ENCODE assay signal across 1 mouse cellular context in the genomic region with DNA sequence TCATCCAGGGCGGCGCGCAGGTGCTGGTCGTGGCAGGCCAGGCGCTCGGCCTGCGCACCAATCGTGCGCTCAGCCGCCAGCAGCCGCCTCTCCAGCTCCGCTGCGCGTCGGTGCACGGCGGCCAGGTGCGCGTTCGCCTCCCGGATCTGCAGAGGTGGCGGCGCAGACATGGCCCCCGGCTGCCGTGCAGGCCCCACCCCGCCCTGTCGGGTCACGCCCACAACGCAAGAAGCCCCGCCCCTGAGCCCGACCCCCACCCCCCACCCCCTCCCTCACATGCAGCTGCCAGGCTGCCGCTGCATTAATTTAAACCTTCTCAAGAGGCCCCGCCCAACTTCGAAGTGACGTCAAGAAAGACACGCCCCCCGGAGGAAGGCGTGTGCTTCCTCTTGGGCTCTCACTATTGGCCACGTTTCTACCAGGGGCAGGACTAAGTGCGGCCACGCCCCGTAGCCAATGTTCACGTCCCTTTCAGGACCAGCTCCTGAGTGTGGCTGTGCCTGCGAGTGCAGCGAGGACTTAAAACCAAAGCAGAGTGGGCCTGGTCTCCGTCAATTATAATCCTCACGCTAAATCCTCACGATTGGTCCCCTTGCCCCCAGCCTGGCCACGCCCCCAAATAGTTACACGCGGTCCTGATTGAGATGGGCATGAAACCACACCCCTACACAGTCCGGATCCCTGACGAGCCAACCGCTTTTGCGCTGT.
A peak's percentile ranks its signal among the peaks of the same experiment; 100 is the strongest.
TF ChIP-seq lines count a peak whose summit lies in the region.

No protein-coding gene starts in this region.

TF ChIP-seq in MEL, 35 proteins besides CTCF, POLR2A, EP300 and RAD21:
- TF ChIP-seq MAX (IDR thresholded peaks at IDR 0.05; ENCODE audit: low read length): peak; percentile 74
- no peak for TF ChIP-seq ETS1 (IDR thresholded peaks at IDR 0.05; ENCODE audit: low read depth, low read length)
- 0 out of 2 replicates have a peak, but pooled peaks have one; percentile 19 for TF ChIP-seq TBP (IDR thresholded peaks at IDR 0.05; ENCODE audit: low read depth, low read length)
- TF ChIP-seq NRF1 (IDR thresholded peaks at IDR 0.05; ENCODE audit: insufficient read depth, low read depth, low read length, poor library complexity, severe bottlenecking): 0 out of 2 replicates have a peak, but pooled peaks have one; percentile 18
- 0 out of 2 replicates have a peak, but pooled peaks have one; percentile 2 for TF ChIP-seq POLR2AphosphoS2 (IDR thresholded peaks at IDR 0.05; ENCODE audit: low read length)
- 0 out of 2 replicates have a peak, but pooled peaks have one; percentile 5 for TF ChIP-seq ELF1 (IDR thresholded peaks at IDR 0.05; ENCODE audit: low read depth, low read length)
- no peak for TF ChIP-seq NELFE (IDR thresholded peaks at IDR 0.05; ENCODE audit: low read depth, low read length)
- no peak for TF ChIP-seq MAFK (IDR thresholded peaks at IDR 0.05; ENCODE audit: borderline replicate concordance, low read depth, low read length)
TF ChIP-seq in MEL: peak in this region for 5.
